Mouse (Mus musculus) c-Kit-positive CD71-positive TER-119-negative erythroid progenitor cells, embryonic 14.5 days (primary cell): ENCODE measurements at regions not wholly inside any gene's neighbourhood (a gene's known extent, or its start where the extent isn't known, plus 50 kb on each side); places are given as distances from the start of the nearest gene placed in this dataset.
"Not testable (repeated sequence)": the region's sequence is repeated elsewhere in the genome, so short reads cannot be mapped to it uniquely, and the experiment has no call there.

ENCODE experiments used
- DNase-seq: peaks from one replicate; pipeline ENCODE4 v3.0.0-alpha.2; 2013; ENCODE audit warnings: low read depth

DNA sequence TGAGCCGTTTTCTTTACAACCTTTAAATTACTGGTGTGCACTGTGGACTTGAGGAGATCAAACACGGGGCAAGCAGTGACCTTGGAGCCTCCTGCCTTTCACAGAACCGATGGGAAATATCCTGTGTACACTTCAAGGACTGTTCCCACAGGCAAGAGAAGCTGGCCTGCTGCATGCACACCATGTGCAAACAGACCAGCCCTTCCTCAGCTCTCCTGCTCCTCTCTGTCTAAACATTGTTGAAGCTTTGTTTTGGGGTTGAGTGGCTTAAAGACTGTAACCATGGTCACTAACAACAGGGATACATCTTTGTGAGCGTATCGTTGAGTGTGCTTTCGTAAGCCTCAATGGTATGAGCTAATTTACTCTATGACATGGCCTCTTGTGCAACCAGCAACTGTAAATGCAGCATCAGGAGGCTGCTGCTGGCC is 50.2 kb upstream of the Agps start:
- DNase-seq = no peak

DNA sequence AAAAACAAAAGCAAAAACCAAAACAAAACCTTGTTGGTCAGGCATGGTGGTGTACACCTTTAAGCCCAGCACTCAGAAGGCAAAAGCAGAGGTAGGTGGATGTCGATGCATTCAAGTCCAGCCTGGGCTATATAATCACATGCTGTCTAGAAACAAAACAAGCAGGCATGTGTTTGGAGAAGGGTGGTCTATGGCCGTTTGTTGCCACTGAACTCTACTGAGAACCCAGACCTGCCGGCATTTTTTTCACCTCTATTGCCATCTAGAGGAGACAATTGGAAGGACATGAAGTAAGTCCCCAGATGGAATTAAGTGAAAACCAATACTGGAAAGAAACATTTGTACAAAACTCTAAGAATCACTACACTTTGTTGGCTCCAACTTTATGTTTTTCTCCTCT is 50.9 kb upstream of the Agps start:
- peak; percentile 58 for DNase-seq

DNA sequence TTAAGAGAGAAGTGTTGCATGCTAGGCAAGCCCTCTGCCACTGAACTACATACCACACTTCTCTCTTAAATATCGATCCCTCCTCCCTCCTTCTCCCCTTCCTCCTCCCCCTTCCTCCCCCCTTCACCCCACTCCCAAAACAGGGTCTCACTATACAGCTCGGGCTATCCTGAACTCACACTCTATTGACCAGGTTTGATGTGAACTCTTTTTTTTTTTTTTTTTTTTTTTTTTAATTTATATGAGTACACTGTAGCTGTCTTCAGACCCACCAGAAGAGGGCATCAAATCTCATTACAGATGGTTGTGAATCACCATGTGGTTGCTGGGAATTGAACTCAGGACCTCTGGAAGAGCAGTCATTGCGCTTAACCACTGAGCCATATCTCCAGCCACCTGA is 53.3 kb upstream of the Agps start:
- not testable (repeated sequence) for DNase-seq

DNA sequence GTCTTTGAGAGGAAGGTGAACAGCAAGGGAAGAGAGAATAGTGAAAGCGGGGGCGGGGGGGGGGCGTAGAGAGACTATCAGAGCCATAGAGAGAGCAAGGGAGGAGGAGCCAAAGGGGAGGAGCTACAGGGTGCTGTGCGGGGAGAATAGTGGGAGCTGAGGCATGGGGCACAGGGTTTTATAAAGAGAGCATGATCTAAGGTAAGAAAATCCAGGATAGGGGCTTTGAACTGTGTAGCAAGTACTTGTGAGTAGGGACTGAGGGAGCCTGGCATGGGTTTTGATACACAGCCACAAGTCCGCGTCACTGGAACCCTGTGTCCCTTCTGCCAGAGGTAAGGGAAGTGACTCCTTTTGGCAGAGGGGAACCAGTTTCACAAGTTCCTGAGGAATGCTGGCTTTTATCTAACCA is 54.9 kb upstream of the Agps start:
- peak; percentile 55 for DNase-seq

DNA sequence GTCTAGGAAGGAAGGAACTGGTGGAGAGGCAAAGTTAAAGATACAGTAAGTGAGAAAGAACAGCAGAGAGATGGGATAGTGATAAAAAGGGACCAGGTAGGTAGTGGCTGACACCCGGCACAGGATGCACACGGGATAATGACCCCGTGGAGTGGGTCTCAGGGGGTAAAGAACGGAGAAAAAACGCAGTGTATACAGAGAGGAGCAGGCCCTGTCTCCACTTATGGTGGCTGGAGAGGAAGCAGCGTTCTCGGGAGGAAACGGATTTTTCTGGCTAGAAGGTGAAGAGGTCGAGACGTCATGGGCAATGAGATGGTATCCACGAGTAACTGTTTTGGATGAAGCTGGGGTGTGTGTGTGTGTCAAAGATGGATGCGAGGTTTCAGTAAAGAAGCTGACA is 55.4 kb upstream of the Agps start:
- DNase-seq = no peak

DNA sequence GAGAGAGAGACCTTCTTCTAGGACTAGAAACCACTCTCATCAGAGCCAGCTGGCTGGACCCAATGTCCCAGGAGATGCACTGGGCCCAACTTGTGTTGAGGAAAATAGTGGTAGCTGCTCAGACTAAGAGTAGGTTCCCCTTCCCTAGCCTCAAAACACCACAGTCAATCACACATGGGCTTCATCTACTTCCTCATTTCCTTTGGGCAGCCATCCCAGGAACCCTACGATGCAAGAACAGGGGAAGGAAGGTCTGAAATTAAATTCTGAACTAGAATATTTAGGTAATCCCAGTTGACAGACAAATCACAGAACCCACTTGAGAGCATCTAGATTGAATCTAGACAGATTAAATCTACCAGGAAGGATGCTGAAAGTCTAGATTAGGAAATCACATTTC is 56.8 kb upstream of the Agps start:
- no peak for DNase-seq

DNA sequence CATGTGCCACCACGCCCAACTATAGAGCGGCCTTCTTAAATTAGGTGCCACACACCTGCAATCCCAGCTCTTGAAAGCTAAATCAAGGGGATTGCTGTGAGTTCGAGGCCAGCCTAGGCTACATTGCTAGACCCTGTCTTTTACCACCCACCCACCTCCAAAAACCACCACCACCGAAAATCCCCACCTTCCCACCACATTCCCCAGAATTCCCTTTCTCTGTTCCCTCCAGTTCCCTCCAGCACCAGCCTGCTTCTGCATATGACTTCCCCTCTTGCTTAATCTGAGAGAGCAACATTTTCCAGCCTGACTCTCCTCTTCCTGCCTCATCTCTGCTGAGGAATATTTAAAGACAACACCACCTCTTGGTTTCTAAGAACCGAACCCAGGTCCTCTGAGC is 58.5 kb upstream of the Agps start:
- DNase-seq = no peak

DNA sequence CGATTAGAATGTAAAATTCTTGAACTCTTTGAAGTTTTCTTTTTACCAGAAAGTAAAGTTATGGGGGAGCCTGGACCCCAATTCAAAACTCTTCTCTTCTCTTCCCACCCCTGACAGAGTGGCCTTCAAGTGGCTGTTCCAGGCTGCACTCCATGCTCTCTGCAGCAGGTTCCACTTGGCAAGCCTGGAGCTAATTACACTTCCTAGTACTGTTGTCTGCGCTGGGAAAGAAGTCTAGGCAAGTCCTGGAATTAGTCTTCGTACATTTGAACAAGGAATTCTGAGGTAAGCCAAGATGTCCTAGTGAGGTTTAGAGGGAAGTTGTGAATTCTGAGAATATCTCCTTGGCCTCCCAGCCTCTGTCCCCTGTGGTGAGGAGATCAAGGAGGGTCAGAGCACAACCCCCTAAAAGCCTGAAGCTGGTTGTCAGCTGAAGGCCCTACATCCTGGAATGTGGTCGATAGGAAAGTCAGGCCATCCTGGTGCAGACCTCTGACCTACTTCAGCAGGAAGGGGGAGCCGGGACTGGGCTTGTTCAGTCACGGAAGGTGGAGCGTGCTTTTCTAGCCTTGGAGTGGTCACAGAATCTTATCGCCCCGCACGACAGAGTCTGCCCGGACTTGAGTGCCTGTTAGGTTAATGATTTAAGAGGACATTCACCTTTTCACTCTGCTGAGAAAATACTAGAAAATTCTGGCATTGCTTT is 59.6 kb upstream of the Agps start:
- DNase-seq = no peak

DNA sequence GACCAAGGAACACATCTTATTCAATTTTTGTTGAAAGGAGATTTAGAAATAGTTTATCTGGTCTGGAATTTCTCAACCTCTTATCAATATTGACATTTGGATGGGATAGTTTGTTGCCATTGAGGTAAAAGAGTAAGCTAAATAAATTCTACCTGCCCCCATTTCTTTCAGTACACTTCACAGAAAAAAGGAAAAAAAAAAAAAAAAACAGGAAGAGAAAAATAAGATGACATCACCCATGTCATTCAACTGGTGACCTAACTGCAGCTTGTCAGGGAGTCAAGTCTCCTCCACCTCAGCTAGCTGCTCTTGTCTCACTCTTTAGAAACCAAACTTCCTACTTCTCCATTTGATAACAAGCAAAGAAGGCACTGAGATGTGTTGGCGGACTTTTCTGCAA is 61.3 kb upstream of the Agps start:
- DNase-seq = no peak

DNA sequence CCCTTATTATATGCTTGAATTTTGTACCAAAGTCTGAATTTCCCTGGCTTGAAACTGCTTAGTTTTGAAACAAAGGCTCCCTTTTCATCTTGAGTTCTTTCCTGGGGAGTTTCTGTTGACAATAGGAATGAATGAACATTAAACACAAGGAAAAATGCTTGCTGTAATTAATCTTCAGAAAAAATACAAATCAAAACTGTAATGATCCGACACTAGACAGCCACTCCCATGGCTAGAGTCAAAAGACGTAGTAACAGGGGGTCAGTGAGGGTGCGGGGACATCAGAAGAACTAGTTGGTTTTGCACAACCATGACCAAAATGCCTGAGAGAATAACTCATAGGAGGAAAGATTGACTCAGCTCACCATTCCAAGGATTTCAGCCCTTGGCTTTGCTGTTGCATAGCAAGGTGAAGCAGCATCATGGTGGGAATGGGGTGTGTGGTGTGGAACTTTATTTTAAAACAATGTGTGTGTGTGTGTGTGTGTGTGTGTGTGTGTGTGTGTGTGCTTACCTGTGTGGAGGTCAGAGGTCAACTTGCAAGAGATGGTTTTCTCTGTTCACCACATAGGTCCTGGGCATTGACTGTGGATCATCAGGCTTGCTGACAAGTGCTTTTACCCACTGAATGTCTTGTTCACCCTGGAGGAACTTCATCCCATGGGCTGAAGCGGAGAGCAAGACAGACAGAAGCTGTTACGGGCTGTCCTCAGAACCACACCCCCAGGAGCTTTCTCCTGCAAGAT is 63.2 kb upstream of the Agps start:
- no peak for DNase-seq

DNA sequence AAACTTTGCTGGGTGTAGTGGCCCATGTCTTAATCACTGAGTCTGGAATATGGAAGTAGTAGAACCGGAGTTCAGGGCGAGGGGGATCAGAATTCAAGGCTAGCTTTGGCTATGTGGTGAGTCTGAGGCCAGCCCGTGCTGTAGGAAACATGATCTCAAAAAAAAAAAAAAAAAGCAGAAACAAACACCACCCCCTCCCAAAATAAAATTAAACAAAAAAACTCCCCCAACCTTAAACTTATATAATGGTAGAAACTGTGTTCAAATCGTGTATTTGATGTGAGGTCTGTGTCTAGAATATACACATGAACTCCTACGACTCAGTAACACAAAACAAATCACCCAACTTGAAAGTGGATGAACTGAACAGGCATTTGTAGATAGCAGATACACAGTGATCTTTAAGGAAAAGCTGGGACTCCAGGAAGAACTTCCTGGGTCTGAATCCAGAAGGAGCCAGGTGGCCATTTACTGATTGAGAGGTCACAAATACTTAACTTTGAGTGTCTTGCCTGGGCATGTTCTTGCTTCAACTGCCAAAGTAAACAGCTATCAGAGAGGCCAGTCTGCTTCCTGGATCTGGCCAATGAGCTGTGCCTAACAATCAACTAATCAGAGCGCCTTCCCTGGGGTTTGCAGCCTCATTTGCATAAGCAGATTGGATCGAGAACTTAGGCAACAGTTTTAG is 63.6 kb upstream of the Nfe2l2 start:
- DNase-seq = peak; percentile 76

DNA sequence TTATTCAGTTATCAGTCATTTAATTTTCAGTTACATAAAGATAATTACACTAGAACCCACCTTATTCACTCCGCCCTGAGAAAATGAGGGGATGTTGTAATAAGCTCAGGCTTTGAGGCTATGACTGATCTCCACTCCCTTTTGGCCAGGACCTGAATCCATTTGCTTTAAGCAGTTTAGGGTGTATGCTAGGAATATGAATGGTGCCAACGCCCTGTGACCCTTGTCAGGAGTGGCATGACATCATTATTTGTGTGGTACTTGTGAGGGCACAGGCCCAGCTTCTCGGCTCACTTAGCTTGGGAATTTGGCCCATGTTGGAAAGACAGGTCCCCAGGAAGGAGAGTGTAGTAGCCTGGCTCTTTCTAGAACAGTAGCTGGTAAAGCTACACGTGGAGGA is 61.0 kb upstream of the Nfe2l2 start:
- DNase-seq = no peak

DNA sequence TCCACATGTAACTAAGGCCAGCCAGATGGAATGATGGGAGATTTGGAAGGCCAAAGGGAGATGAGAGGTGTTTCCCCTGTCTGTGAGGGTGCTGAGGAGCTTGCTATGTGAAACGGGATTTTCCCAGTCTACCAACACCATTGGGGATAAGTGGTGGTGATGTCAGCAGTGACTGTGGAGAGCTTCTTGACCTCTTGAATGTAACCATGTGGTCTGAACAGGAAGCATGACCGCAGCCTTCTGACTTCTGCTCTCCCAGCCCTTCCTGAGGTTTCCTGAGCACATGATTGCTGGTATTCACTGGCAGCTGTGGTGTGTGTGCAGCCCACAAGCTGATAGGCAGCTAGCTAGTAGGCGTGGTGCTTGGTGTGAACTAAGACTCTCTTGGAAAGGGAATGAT is 58.8 kb upstream of the Nfe2l2 start:
- DNase-seq = no peak

DNA sequence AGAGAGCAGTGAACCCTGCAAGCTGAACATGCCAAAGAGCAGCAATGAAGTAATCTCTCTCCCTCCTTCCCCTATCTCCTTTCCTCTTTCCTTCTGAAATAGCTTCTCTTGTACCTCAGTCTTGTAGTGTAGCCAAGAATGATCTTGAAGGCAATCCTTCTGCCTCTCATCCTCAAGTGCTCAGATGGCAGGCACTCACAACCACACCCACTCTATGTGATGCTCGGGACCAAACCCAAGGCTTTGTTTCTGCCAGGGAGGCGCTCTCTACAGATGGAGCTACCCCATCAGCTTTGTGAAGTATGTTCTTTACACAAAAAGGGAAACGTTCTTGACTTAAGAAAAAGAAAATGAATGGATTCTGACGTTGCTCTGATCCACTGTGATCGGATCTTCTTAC is 57.6 kb upstream of the Nfe2l2 start:
- no peak for DNase-seq

DNA sequence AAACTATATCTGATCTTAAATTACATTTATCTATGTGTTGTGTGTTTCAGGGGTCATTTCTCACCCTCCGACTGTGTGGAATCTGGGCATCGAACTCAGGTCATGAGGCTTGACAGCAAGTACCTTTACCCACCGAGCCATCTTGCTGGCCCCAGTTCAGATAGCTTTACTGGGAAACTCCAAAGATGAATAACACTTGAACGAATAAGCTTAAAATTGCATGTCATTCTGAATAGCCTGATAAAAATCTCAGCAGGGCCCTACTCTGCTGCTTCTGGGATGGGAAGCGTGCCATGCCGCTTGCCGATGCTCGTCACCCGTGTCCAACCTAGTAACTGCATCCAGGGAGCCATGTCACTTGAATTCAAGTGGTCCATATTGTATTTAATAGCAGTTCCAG is 57.2 kb upstream of the Nfe2l2 start:
- DNase-seq = no peak

DNA sequence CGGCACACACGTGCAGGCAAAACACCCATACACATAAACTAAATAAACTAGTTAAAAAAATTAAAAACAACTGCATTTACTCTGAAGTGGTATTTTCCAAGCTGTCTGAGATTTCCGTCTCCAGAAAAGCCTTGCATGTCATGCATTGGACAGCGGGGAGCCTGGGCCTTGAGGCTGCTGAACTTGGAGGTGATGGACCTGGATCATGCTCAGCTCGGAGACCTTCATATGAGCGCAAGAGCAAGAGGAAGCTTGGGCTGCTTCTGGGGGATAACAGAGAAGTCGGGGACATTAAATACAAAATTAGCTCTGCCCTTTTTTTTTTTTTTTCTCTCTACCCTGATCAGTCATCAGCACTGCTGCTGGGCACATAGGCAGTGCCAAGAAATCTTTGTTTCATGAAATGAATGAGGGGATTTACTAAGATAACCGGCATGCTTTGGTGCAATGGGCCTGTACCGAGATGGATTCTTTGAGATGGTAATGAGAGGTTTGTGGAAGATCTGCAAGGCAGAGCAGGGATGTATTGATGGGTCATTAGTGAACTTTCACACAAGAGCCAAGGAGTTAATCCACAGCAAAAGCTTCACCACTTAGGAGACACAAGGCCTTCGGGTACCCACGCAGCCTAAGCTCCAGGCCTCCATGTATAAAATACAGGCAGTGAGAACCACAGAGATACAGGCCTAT is 54.9 kb upstream of the Nfe2l2 start:
- DNase-seq = no peak

DNA sequence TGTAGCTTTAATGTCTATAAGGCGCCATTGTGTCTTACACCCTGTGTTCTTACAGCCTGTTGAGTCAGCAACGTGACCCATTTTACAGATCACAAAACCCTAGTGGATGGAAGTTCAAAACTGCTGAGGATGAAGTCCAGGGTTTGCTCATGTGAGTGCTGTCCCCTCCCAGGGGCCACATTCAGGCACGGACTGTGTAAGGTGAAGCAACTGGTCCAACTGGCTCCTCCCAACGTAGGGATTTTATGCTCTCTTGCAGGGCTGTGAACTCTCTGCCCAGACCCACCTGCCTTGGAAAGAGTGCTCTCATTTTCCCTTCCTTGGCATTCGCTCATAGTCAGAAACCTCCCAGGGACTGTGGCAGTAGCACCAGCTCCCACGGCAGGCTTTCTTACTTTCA is 53.8 kb upstream of the Nfe2l2 start:
- DNase-seq = no peak

DNA sequence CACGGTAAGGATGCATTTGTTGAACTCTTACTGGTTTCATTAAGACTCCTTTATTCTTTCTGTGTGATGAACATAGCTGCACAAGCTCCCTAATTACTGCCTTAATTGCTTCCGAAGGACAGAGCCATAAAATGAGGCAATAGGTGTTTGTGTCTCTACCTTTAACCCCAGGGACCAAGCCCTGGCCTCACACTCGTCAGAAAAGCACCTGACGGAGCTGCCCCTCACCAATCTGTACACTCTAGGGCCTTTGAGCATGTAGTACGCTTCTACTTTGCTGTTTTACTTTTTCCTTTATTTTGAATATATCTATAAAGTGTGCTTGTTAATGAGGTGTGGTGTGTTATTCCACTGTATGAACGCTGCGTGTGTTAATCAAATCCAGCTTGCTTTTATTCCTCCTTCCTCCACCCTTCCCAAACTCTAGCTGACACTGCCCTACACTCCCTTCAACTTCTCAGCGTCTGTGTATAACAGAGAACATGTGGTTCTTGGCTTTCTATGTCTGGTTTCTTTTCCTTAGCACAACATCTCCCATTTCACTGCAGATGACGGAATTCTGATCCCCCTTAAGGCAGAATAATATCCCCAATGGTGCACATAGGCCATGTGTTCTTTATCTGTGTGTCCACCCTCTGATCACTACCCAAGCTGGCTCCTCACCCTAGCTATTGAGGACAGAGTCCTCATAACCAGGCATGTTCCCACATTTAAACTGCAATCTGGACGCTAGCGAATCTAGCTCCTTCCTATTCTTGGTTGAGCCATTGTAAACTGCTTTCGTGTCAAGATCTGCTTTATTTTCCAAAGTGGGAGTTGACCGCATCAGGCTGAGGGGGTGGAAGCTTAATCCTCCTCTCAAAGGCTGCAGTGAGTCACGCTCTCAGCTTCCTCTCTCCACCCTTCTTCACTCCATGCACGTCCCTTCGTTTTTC is 52.5 kb upstream of the Nfe2l2 start:
- DNase-seq = no peak

DNA sequence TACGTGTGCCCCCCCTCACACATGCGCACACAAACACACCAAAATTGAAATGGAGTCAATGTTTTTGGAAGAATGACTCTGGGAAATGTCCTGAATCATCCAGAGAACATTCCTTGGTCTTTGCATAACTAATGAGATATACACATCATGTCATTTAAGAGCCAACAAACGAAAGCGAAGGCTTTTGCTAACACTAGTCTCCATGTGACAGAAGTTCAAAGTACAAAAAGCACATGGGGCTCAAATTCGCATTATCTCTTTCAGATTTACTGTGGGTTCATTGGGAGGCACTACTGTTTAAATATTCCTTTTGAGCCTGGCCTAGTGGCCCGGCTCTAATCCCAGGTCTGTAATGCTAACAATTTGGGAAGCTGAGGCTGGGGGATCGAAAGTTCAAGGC is 50.2 kb upstream of the Nfe2l2 start:
- DNase-seq = no peak
